Mouse (Mus musculus) liver, postnatal 0 days (tissue): ENCODE data around the gene Zfp882. TPM values are rescaled to one million over a fixed set of nuclear protein-coding genes. Genes with fewer than 3 reads are reported as not detected.

Source experiments
- ATAC-seq: fragments of 200-750 bp; cut with Nextera tagmentation; 2 replicates; pipeline ENCODE4 v1.8.0; 2017; ENCODE audit warnings: mild to moderate bottlenecking, moderate library complexity
- DNase-seq: peaks from one replicate; pipeline ENCODE4 v3.0.0-alpha.2; 2016
- H3K27ac ChIP-seq: fragments of 300-500 bp; sonication (generic); 2 replicates; pipeline ENCODE4 v1.5.1; 2014; ENCODE audit warnings: antibody characterized with exemption, moderate library complexity, mild to moderate bottlenecking, low read depth
- H3K27me3 ChIP-seq: fragments of 300-500 bp; sonication (generic); 2 replicates; pipeline ENCODE4 v1.6.1; 2014; ENCODE audit warnings: low read length, control low read depth, mixed read lengths; ENCODE audit not compliant: insufficient read depth
- H3K36me3 ChIP-seq: fragments of 300-500 bp; sonication (generic); replicated peaks from 2 replicates; pipeline ENCODE4 v1.6.1; 2014; ENCODE audit warnings: mild to moderate bottlenecking, control low read depth, low read length, moderate library complexity, mixed read lengths; ENCODE audit not compliant: insufficient read depth
- H3K4me1 ChIP-seq: fragments of 300-500 bp; sonication (generic); 2 replicates; pipeline ENCODE4 v1.6.1; 2014; ENCODE audit warnings: antibody characterized with exemption, mild to moderate bottlenecking, control low read depth; ENCODE audit not compliant: insufficient read depth
- H3K4me2 ChIP-seq: fragments of 300-500 bp; sonication (generic); 2 replicates; pipeline ENCODE4 v1.6.1; 2014; ENCODE audit warnings: low read depth, mild to moderate bottlenecking, low read length, moderate library complexity, mixed read lengths
- H3K4me3 ChIP-seq: fragments of 300-500 bp; sonication (generic); 2 replicates; pipeline ENCODE4 v1.5.1; 2014; ENCODE audit warnings: low read depth, low read length
- H3K9ac ChIP-seq: fragments of 300-500 bp; sonication (generic); replicated peaks from 2 replicates; pipeline ENCODE4 v1.6.1; 2014; ENCODE audit warnings: mild to moderate bottlenecking, moderate library complexity
- H3K9me3 ChIP-seq: fragments of 300-500 bp; sonication (generic); 2 replicates; pipeline ENCODE4 v1.6.1; 2016; ENCODE audit warnings: mild to moderate bottlenecking, control low read depth, low read length, mixed read lengths
- CTCF ChIP-seq: sonication (generic); IDR thresholded peaks from 2 replicates; pipeline ENCODE4 v1.5.1; 2016; ENCODE audit warnings: antibody characterized with exemption, low read depth
- EP300 ChIP-seq: IDR thresholded peaks from 2 replicates; pipeline ENCODE4 v1.6.1; 2016; ENCODE audit warnings: antibody characterized with exemption, low read depth, mild to moderate bottlenecking
- WGBS: fragments of 180-500 bp; shearing (Covaris S2); extraction: QIAGEN DNeasy Blood & Tissue Kit; methylation state at CpG from one replicate; pipeline ENCODE4 v1.1.7; 2014; ENCODE audit not compliant: insufficient replicate concordance; 5-methylcytosine and 5-hydroxymethylcytosine counted together
- polyA plus RNA-seq: library from polyadenylated mRNA; unstranded; fragments of >200 nt; fragmentation: Nextera tagmentation; extraction: Ambion mirVana; gene quantifications from 2 replicates; pipeline ENCODE4 v1.2.1, GENCODE M21; 2015

The Zfp882 gene
- polyA plus RNA-seq, 1 experiment from 2014 or later = 0.61 TPM

- no peak overlapping the region for H3K4me2 ChIP-seq
- 68% methylated on average over 1 of the region's 1 CpGs for WGBS
- DNase-seq (no peak), ATAC-seq (no peak)
- no peak overlapping the region for H3K9ac ChIP-seq
- no peak overlapping the region for H3K27ac ChIP-seq
- H3K9me3 ChIP-seq = no peaks in the 10 kb centered on the region
- TF ChIP-seq EP300 (no peak), CTCF (no peak)
- no peaks in the 10 kb centered on the region for H3K36me3 ChIP-seq
- no peaks in the 10 kb centered on the region for H3K27me3 ChIP-seq
- H3K4me3 ChIP-seq = no peak overlapping the region
- no peaks in the 10 kb centered on the region for H3K4me1 ChIP-seq
These were observed 1.6 kb upstream of the Zfp882 start for GRCm38 (mm10) chr8:71906809-71907208.

- H3K9ac ChIP-seq = no peak overlapping the region
- WGBS = 84% methylated on average over 5 of the region's 5 CpGs
- H3K36me3 ChIP-seq = no peaks in the 10 kb centered on the region
- no peaks in the 10 kb centered on the region for H3K9me3 ChIP-seq
- H3K4me3 ChIP-seq = peak overlapping the region; percentile 71; the same call in 1 of the 2 replicates
- H3K27me3 ChIP-seq = no peaks in the 10 kb centered on the region
- peak overlapping the region; percentile 86; the same call in 1 of the 2 replicates for H3K27ac ChIP-seq
- no peaks in the 10 kb centered on the region for H3K4me1 ChIP-seq
- DNase-seq (no peak), ATAC-seq (no peak)
- TF ChIP-seq EP300 (no peak; the same call in 1 of the 2 replicates), CTCF (no peak)
- peak overlapping the region; percentile 76; the same call in 1 of the 2 replicates for H3K4me2 ChIP-seq
These were observed 580 bp upstream of the Zfp882 start for GRCm38 (mm10) chr8:71907798-71908257.

GRCm38 (mm10) chr8:71912286-71912685, 3.9 kb downstream of the Zfp882 start:
- H3K36me3 ChIP-seq = 0 out of 2 replicates have a peak, but pooled peaks cover 4% of the 10 kb centered on the region
- H3K9ac ChIP-seq = no peak overlapping the region
- H3K4me1 ChIP-seq = no peaks in the 10 kb centered on the region
- no peak overlapping the region for H3K27ac ChIP-seq
- H3K4me2 ChIP-seq = no peak overlapping the region
- TF ChIP-seq CTCF = no peak
- no peak for TF ChIP-seq EP300
- H3K4me3 ChIP-seq = no peak overlapping the region
- no peaks in the 10 kb centered on the region for H3K9me3 ChIP-seq
- ATAC-seq (no peak), DNase-seq (no peak)
- WGBS = 75% methylated on average over 2 of the region's 2 CpGs
- no peaks in the 10 kb centered on the region for H3K27me3 ChIP-seq

GRCm38 (mm10) chr8:71922567-71923401, 14.4 kb downstream of the Zfp882 start:
- Histone ChIP-seq H3K4me2 (peak overlapping the region; percentile 80), H3K9ac (peak overlapping the region; percentile 89), H3K27me3 (no peaks in the 10 kb centered on the region), H3K4me1 (0 out of 2 replicates have a peak, but pooled peaks cover 5% of the 10 kb centered on the region), H3K4me3 (peak overlapping the region; percentile 89), H3K27ac (peak overlapping the region; percentile 98), H3K36me3 (no peaks in the 10 kb centered on the region), H3K9me3 (no peaks in the 10 kb centered on the region)
- TF ChIP-seq EP300 = peak; percentile 29; the same call in 1 of the 2 replicates
- TF ChIP-seq CTCF = no peak
- peak; percentile 100 for ATAC-seq
- under 1% methylated on average over 56 of the region's 57 CpGs for WGBS
- peak; percentile 93 for DNase-seq

- no peak overlapping the region for H3K4me3 ChIP-seq
- peaks cover 21% of the 10 kb centered on the region; the same call in 1 of the 2 replicates for H3K36me3 ChIP-seq
- ATAC-seq (no peak), DNase-seq (no peak)
- 0 out of 2 replicates have a peak, but pooled peaks cover 5% of the 10 kb centered on the region for H3K4me1 ChIP-seq
- H3K9ac ChIP-seq = no peak overlapping the region
- no peaks in the 10 kb centered on the region for H3K27me3 ChIP-seq
- H3K9me3 ChIP-seq = no peaks in the 10 kb centered on the region
- no peak overlapping the region for H3K27ac ChIP-seq
- no peak for TF ChIP-seq CTCF
- no peak for TF ChIP-seq EP300
- no peak overlapping the region for H3K4me2 ChIP-seq
- WGBS = 90% methylated on average over 5 of the region's 5 CpGs
These were observed 17.4 kb downstream of the Zfp882 start for GRCm38 (mm10) chr8:71925791-71926190.

- no peaks in the 10 kb centered on the region for H3K9me3 ChIP-seq
- no peaks in the 10 kb centered on the region for H3K27me3 ChIP-seq
- H3K4me2 ChIP-seq = no peak overlapping the region
- DNase-seq (no peak), ATAC-seq (no peak)
- H3K4me3 ChIP-seq = no peak overlapping the region
- 0 out of 2 replicates have a peak, but pooled peaks cover 5% of the 10 kb centered on the region for H3K4me1 ChIP-seq
- WGBS = 86% methylated on average over 3 of the region's 3 CpGs
- H3K27ac ChIP-seq = no peak overlapping the region
- H3K9ac ChIP-seq = no peak overlapping the region
- peaks cover 26% of the 10 kb centered on the region; the same call in 1 of the 2 replicates for H3K36me3 ChIP-seq
- TF ChIP-seq CTCF (no peak), EP300 (no peak)
These were observed 18.1 kb downstream of the Zfp882 start for GRCm38 (mm10) chr8:71926551-71926950.
